ENCODE assay signal across 13 mouse cellular contexts in genomic region chr16:92425875-92426274, GRCm38 (mm10). TPM values are rescaled to one million over a fixed set of nuclear protein-coding genes. Genes with fewer than 3 reads are reported as not detected.
DNase-seq lines count a peak whose midpoint lies in the region; ATAC-seq and TF ChIP-seq lines count a peak whose summit lies in the region.
"Had no signal": no experiment of that assay in that cellular context is flagged by ENCODE, and none has a peak within 500 bp of the region (broad histone marks: within the 10 kb centered on the region; RNA-seq: fewer than 3 reads in every experiment).

No protein-coding gene starts in this region.

- H3K36me3 ChIP-seq in heart, embryonic 12.5 days = no peaks in the 10 kb centered on the region
- no peaks in the 10 kb centered on the region for H3K36me3 ChIP-seq in lung, postnatal 0 days (ENCODE audit: insufficient read depth, low read length)
- H3K36me3 ChIP-seq in splenic B cell, adult 2 months (ENCODE audit: control insufficient read depth, insufficient read depth, low read length, poor library complexity, severe bottlenecking) = no peaks in the 10 kb centered on the region
- H3K36me3 ChIP-seq: embryonic facial prominence, embryonic 15.5 days had no signal

- intact Hi-C loops in heart, postnatal 14 days (cut with DNase I) = loop anchor here (2.0 kb wide), 1 partner anchor 25 kb away; no protein-coding TSS in a partner anchor

- H3K9ac ChIP-seq in heart, embryonic 12.5 days = peak overlapping the region; percentile 42; the same call in 1 of the 2 replicates
- H3K9ac ChIP-seq in lung, postnatal 0 days (replicated peaks; ENCODE audit: low read depth) = no peak overlapping the region
- H3K9ac ChIP-seq: embryonic facial prominence, embryonic 15.5 days; lung, embryonic 14.5 days had no signal

- WGBS in heart, embryonic 12.5 days = 72% methylated on average over 11 of the region's 11 CpGs
- 58% methylated on average over 11 of the region's 11 CpGs for WGBS in lung, postnatal 0 days

- peaks cover 82% of the 10 kb centered on the region for H3K4me1 ChIP-seq in heart, embryonic 12.5 days (replicated peaks)
- peaks cover 23% of the 10 kb centered on the region; the same call in 1 of the 2 replicates for H3K4me1 ChIP-seq in lung, postnatal 0 days (ENCODE audit: insufficient read depth, low read depth, low read length)

- peak overlapping the region; percentile 99 for H3K27ac ChIP-seq in heart, embryonic 12.5 days (ENCODE audit: poor library complexity, severe bottlenecking)
- H3K27ac ChIP-seq in lung, postnatal 0 days (ENCODE audit: low read length) = no peak overlapping the region
- H3K27ac ChIP-seq: embryonic facial prominence, embryonic 15.5 days; layer of hippocampus, adult 2 months had no signal

- H3K9me3 ChIP-seq in heart, embryonic 12.5 days (replicated peaks) = no peaks in the 10 kb centered on the region
- no peaks in the 10 kb centered on the region for H3K9me3 ChIP-seq in lung, postnatal 0 days (ENCODE audit: low read length)
- H3K9me3 ChIP-seq: embryonic facial prominence, embryonic 15.5 days had no signal

- no peak for TF ChIP-seq CTCF in lung, postnatal 0 days (IDR thresholded peaks at IDR 0.05)

- no peak for DNase-seq in heart, postnatal 14 days
- peak; percentile 71 for DNase-seq in lung, postnatal 0 days (ENCODE audit: low spot score)
- no peak for DNase-seq in lung, postnatal 36 days
- DNase-seq in MN1 (ENCODE audit: low spot score) = peak; percentile 41
- peak; percentile 38 for DNase-seq in splenic B cell, adult 2 months (ENCODE audit: low read depth, low spot score)
- DNase-seq in adrenal gland, postnatal 25 days = no peak
- DNase-seq: cerebellum, postnatal 14 days; kidney, adult 8-10 months; lung, embryonic 14.5 days had no signal

- no peak for TF ChIP-seq EP300 in lung, postnatal 0 days (IDR thresholded peaks at IDR 0.05)

- H3K4me3 ChIP-seq in heart, embryonic 12.5 days = no peak overlapping the region
- no peak overlapping the region for H3K4me3 ChIP-seq in lung, postnatal 0 days (ENCODE audit: low read depth, low read length)
- H3K4me3 ChIP-seq: embryonic facial prominence, embryonic 15.5 days; layer of hippocampus, adult 2 months had no signal

- H3K4me2 ChIP-seq in heart, embryonic 12.5 days = no peak overlapping the region
- H3K4me2 ChIP-seq in lung, postnatal 0 days (replicated peaks; ENCODE audit: low read depth, low read length) = no peak overlapping the region
- H3K4me2 ChIP-seq: embryonic facial prominence, embryonic 15.5 days; lung, embryonic 14.5 days had no signal

- no peaks in the 10 kb centered on the region for H3K27me3 ChIP-seq in heart, embryonic 12.5 days (replicated peaks)
- H3K27me3 ChIP-seq in lung, postnatal 0 days (replicated peaks; ENCODE audit: insufficient read depth, low read length) = no peaks in the 10 kb centered on the region
- no peaks in the 10 kb centered on the region for H3K27me3 ChIP-seq in splenic B cell, adult 2 months (ENCODE audit: control insufficient read depth, insufficient read depth, low read length, poor library complexity, severe bottlenecking)
- H3K27me3 ChIP-seq: embryonic facial prominence, embryonic 15.5 days had no signal

- no peak for ATAC-seq in heart, embryonic 12.5 days (ENCODE audit: insufficient number of reproducible peaks, low FRiP score)
- peak; percentile 8; the same call in 1 of the 2 replicates for ATAC-seq in lung, postnatal 0 days
- ATAC-seq in erythroid progenitor cell, adult 5-6 weeks (replicated peaks; ENCODE audit: low FRiP score, poor library complexity, severe bottlenecking) = no peak

RNA-seq across cellular contexts. Expression of gene Rcan1, which starts 44.8 kb away (rescaled TPM):
- polyA plus RNA-seq in heart, embryonic 12.5 days (2016; fragmentation: Nextera tagmentation; extraction: Ambion mirVana) = 148 and 153 TPM in 2 replicates
- 10 to 100 TPM; 52.4 to 69.3 TPM for total RNA-seq in heart, postnatal 14 days (2021)
- polyA plus RNA-seq in lung, postnatal 0 days (2015; fragmentation: Nextera tagmentation; extraction: Ambion mirVana) = 54.7 and 56.1 TPM in 2 replicates
- total RNA-seq in adrenal gland, postnatal 25 days (2021) = 14.7 and 16.2 TPM in 2 replicates
- total RNA-seq in erythroid progenitor cell, adult 5-6 weeks (2015; ENCODE audit: low replicate concordance) = 3.4 and 3.6 TPM in 2 replicates
- total RNA-seq in erythroid progenitor cell, adult 5-6 weeks (2017; ENCODE audit: low replicate concordance) = 1.0 and 3.9 TPM in 2 replicates

RNA-seq across cellular contexts. Expression of gene Clic6, which starts 59.7 kb away (rescaled TPM):
- 1.7 and 1.8 TPM in 2 replicates for polyA plus RNA-seq in heart, embryonic 12.5 days (2016; fragmentation: Nextera tagmentation; extraction: Ambion mirVana)
- total RNA-seq in heart, postnatal 14 days (2021) = under 1 TPM; 0.07 to 0.93 TPM
- 14.5 and 16.4 TPM in 2 replicates for polyA plus RNA-seq in lung, postnatal 0 days (2015; fragmentation: Nextera tagmentation; extraction: Ambion mirVana)
- not detected in 2 replicates for total RNA-seq in adrenal gland, postnatal 25 days (2021)
- not detected in 2 replicates for total RNA-seq in erythroid progenitor cell, adult 5-6 weeks (2015; ENCODE audit: low replicate concordance)
- total RNA-seq in erythroid progenitor cell, adult 5-6 weeks (2017; ENCODE audit: low replicate concordance) = not detected in 2 replicates

Comparison
In these comparisons a context has a peak if more than half of its experiments do, and no peak if none do; other contexts are left out.
1. DNase-seq: peak in lung, postnatal 0 days (single experiment), MN1 (single experiment) and splenic B cell, adult 2 months (single experiment); none in heart, postnatal 14 days (0 of 2), lung, postnatal 36 days (single experiment) and adrenal gland, postnatal 25 days (single experiment).